24 mouse cellular contexts compared by ENCODE assay signal in genomic region chr10:78238926-78239325, GRCm38 (mm10). TPM values are rescaled to one million over a fixed set of nuclear protein-coding genes. Genes with fewer than 3 reads are reported as not detected.
DNase-seq lines count a peak whose midpoint lies in the region; ATAC-seq and TF ChIP-seq lines count a peak whose summit lies in the region.
"Had no signal": no experiment of that assay in that cellular context is flagged by ENCODE, and none has a peak within 500 bp of the region (broad histone marks: within the 10 kb centered on the region; RNA-seq: fewer than 3 reads in every experiment).

No protein-coding gene starts in this region.

- ATAC-seq in liver, embryonic 15.5 days (ENCODE audit: insufficient read depth), result no peak
- no peak for ATAC-seq in forebrain, embryonic 12.5 days (ENCODE audit: low FRiP score)
- no peak for ATAC-seq in megakaryocyte progenitor cell, adult 5-6 weeks (replicated peaks; ENCODE audit: poor library complexity)
- ATAC-seq: forebrain, embryonic 14.5 days; inflammation-experienced regulatory T-cells, adult 6 months; lung, postnatal 0 days; midbrain, embryonic 15.5 days had no signal

- H3K9me3 ChIP-seq in liver, embryonic 15.5 days (replicated peaks), result no peaks in the 10 kb centered on the region
- H3K9me3 ChIP-seq in forebrain, embryonic 12.5 days, result no peaks in the 10 kb centered on the region
- H3K9me3 ChIP-seq: heart, embryonic 10.5 days; limb, embryonic 13.5 days; midbrain, embryonic 15.5 days; neural tube, embryonic 12.5 days had no signal

- H3K4me2 ChIP-seq in liver, embryonic 15.5 days, result no peak overlapping the region
- no peak overlapping the region for H3K4me2 ChIP-seq in forebrain, embryonic 12.5 days
- H3K4me2 ChIP-seq: hindbrain, embryonic 14.5 days; limb, embryonic 13.5 days; midbrain, embryonic 15.5 days; neural tube, embryonic 12.5 days had no signal

- DNase-seq in cerebellum, postnatal 14 days, result peak; percentile 24 to 31
- no peak for DNase-seq in cerebellum, postnatal 4 days (ENCODE audit: low spot score in 2 of 2)
- peak; percentile 55 for DNase-seq in liver, adult 2 months (ENCODE audit: extremely low read depth, low read depth, low spot score)
- DNase-seq in liver, result no peak
- DNase-seq in adipocyte (ENCODE audit: low spot score), result peak; percentile 70
- DNase-seq: adrenal gland, adult 2 months; cerebellum, adult 8-10 months; heart, postnatal 4 days; kidney, adult 18-20 months; layer of hippocampus, postnatal 36 days; retina, postnatal 1 day; thymus, postnatal 14 days had no signal

- no peak overlapping the region for H3K9ac ChIP-seq in liver, adult 2 months (ENCODE audit: low read depth, low read length)
- no peak overlapping the region for H3K9ac ChIP-seq in liver, embryonic 15.5 days
- no peak overlapping the region for H3K9ac ChIP-seq in forebrain, embryonic 12.5 days
- H3K9ac ChIP-seq: hindbrain, embryonic 14.5 days; limb, embryonic 13.5 days; midbrain, embryonic 15.5 days; neural tube, embryonic 12.5 days had no signal

- H3K27ac ChIP-seq in liver, adult 2 months (replicated peaks; ENCODE audit: insufficient read depth, low read depth, low read length), result no peak overlapping the region
- H3K27ac ChIP-seq in liver, embryonic 15.5 days (replicated peaks), result peak overlapping the region; percentile 65
- no peak overlapping the region for H3K27ac ChIP-seq in forebrain, embryonic 12.5 days
- H3K27ac ChIP-seq: heart, embryonic 10.5 days; hindbrain, embryonic 14.5 days; kidney, postnatal 0 days; limb, embryonic 13.5 days; midbrain, embryonic 15.5 days; neural tube, embryonic 12.5 days had no signal

- H3K4me3 ChIP-seq in liver, adult 2 months (ENCODE audit: insufficient read depth, low read depth, low read length), result no peak overlapping the region
- H3K4me3 ChIP-seq in liver, embryonic 15.5 days (replicated peaks), result no peak overlapping the region
- H3K4me3 ChIP-seq in forebrain, embryonic 12.5 days (replicated peaks), result no peak overlapping the region
- H3K4me3 ChIP-seq: heart, embryonic 10.5 days; limb, embryonic 13.5 days; midbrain, embryonic 15.5 days; neural tube, embryonic 12.5 days had no signal

- TF ChIP-seq POLR2A in liver, adult 2 months (IDR thresholded peaks at IDR 0.05; ENCODE audit: extremely low read depth, insufficient read depth, low read length), result no peak

- no peak for TF ChIP-seq CTCF in liver, adult 2 months (IDR thresholded peaks at IDR 0.05; ENCODE audit: low read depth, low read length)

- 33% methylated on average over 6 of the region's 6 CpGs for WGBS in liver, adult 2 months
- 86% methylated on average over 6 of the region's 6 CpGs for WGBS in liver, embryonic 15.5 days (ENCODE audit: insufficient replicate concordance)
- WGBS in forebrain, embryonic 12.5 days, result 89% methylated on average over 6 of the region's 6 CpGs

- no peaks in the 10 kb centered on the region for H3K36me3 ChIP-seq in liver, adult 2 months (ENCODE audit: control insufficient read depth, insufficient read depth, low read length)
- H3K36me3 ChIP-seq in liver, embryonic 15.5 days (replicated peaks), result peaks cover 16% of the 10 kb centered on the region
- no peaks in the 10 kb centered on the region for H3K36me3 ChIP-seq in forebrain, embryonic 12.5 days (replicated peaks)
- H3K36me3 ChIP-seq: midbrain, embryonic 15.5 days had no signal

- H3K79me2 ChIP-seq in liver, adult 2 months (ENCODE audit: control insufficient read depth, insufficient read depth, low read length), result peaks cover 60% of the 10 kb centered on the region

- H3K27me3 ChIP-seq in liver, adult 2 months (ENCODE audit: control insufficient read depth, insufficient read depth, low read length), result no peaks in the 10 kb centered on the region
- no peaks in the 10 kb centered on the region for H3K27me3 ChIP-seq in liver, embryonic 15.5 days
- H3K27me3 ChIP-seq in forebrain, embryonic 12.5 days, result no peaks in the 10 kb centered on the region
- H3K27me3 ChIP-seq: limb, embryonic 13.5 days; midbrain, embryonic 15.5 days; neural tube, embryonic 12.5 days had no signal

- H3K4me1 ChIP-seq in liver, adult 2 months (ENCODE audit: control insufficient read depth, insufficient read depth, low read length), result peaks cover 33% of the 10 kb centered on the region
- H3K4me1 ChIP-seq in liver, embryonic 15.5 days (replicated peaks), result peaks cover 97% of the 10 kb centered on the region
- peaks cover 12% of the 10 kb centered on the region for H3K4me1 ChIP-seq in forebrain, embryonic 12.5 days

RNA-seq across cellular contexts. Expression of gene Trappc10, which starts 5.5 kb away (rescaled TPM):
- total RNA-seq in liver, adult 2 months (2014; rRNA removed), result 10.3 and 11.1 TPM in 2 replicates
- 16.5 and 19.8 TPM in 2 replicates for polyA plus RNA-seq in liver, adult 2 months (2012; rRNA removed)
- 15.7 and 15.9 TPM in 2 replicates for polyA plus RNA-seq in liver, embryonic 15.5 days (2015; fragmentation: Nextera tagmentation; extraction: Ambion mirVana)
- polyA plus RNA-seq in forebrain, embryonic 12.5 days (2016; fragmentation: Nextera tagmentation; extraction: Ambion mirVana), result 25.1 and 26.3 TPM in 2 replicates
- 39.0 and 44.2 TPM in 2 replicates for total RNA-seq in megakaryocyte progenitor cell, adult 5-6 weeks (2015)
- 30.7 and 33.4 TPM in 2 replicates for total RNA-seq in megakaryocyte progenitor cell, adult 5-6 weeks (2017)

RNA-seq across cellular contexts. Expression of gene Pwp2, which starts 54.0 kb away (rescaled TPM):
- 5.3 and 7.5 TPM in 2 replicates for total RNA-seq in liver, adult 2 months (2014; rRNA removed)
- 7.8 and 9.3 TPM in 2 replicates for polyA plus RNA-seq in liver, adult 2 months (2012; rRNA removed)
- 10.5 and 11.4 TPM in 2 replicates for polyA plus RNA-seq in liver, embryonic 15.5 days (2015; fragmentation: Nextera tagmentation; extraction: Ambion mirVana)
- polyA plus RNA-seq in forebrain, embryonic 12.5 days (2016; fragmentation: Nextera tagmentation; extraction: Ambion mirVana), result 22.3 and 26.7 TPM in 2 replicates
- 5.6 and 7.2 TPM in 2 replicates for total RNA-seq in megakaryocyte progenitor cell, adult 5-6 weeks (2015)
- total RNA-seq in megakaryocyte progenitor cell, adult 5-6 weeks (2017), result 18.6 and 27.5 TPM in 2 replicates

Comparison
In these comparisons a context has a peak if more than half of its experiments do, and no peak if none do; other contexts are left out.
1. DNase-seq: peak in cerebellum, postnatal 14 days (2 of 2), liver, adult 2 months (single experiment) and adipocyte (single experiment); none in cerebellum, postnatal 4 days (0 of 2) and liver (single experiment).